Mouse (Mus musculus) spleen, adult 2 months (tissue): ENCODE data around the gene Maml2.

Source experiments
- CTCF ChIP-seq: fragments of 200-500 bp; IDR thresholded peaks from 2 replicates; pipeline ENCODE4 v1.5.1; 2011; ENCODE audit warnings: mild to moderate bottlenecking, inconsistent platforms; ENCODE audit not compliant: insufficient read depth, insufficient read length, insufficient replicate concordance; ENCODE audit errors: extremely low read depth
- POLR2A ChIP-seq: fragments of 200-500 bp; IDR thresholded peaks from 2 replicates; pipeline ENCODE4 v1.6.1; 2011; ENCODE audit warnings: low read depth, low read length, inconsistent platforms

DNA sequence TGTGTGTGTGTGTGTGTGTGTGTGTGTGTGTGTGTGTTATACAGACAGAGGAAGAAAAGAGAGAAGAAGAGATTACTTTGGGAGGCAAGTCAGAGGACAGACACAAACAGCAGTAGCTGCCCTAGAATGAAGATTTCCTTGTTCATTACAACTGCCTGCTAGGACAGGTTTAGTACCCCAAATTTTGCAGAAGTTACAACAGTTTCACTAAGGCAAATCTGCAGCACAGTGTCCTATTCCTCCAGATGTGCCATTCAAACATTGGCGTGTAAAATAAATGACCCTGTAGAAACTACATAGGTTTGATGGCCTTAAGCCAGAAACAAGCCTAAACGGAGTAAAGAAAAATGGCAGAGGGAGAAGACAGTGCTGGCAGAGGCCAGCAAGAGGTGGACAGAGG is 195.1 kb downstream of the Maml2 start:
- TF ChIP-seq CTCF (no peak), POLR2A (no peak)
